Mouse (Mus musculus) gastrocnemius, adult 2 months (tissue): ENCODE measurements around the gene Tango6. TPM values are rescaled to one million over a fixed set of nuclear protein-coding genes. Genes with fewer than 3 reads are reported as not detected.
"Not testable (repeated sequence)": the region's sequence is repeated elsewhere in the genome, so short reads cannot be mapped to it uniquely, and the experiment has no call there.

Experiments used
- DNase-seq: peaks from one replicate; pipeline ENCODE4 v3.0.0; 2022
- H3K27ac ChIP-seq: fragments of 200-600 bp; 2 replicates; pipeline ENCODE4 v1.8.1; 2022; ENCODE audit warnings: mild to moderate bottlenecking
- H3K4me3 ChIP-seq: fragments of 200-600 bp; 2 replicates; pipeline ENCODE4 v1.8.1; 2022; ENCODE audit warnings: mild to moderate bottlenecking, moderate library complexity
- CTCF ChIP-seq: fragments of 200-600 bp; IDR thresholded peaks from 2 replicates; pipeline ENCODE4 v1.8.1; 2022; ENCODE audit warnings: antibody characterized with exemption, mild to moderate bottlenecking, moderate library complexity
- intact Hi-C: fragments of 180-260 bp; cut with DNase I; formaldehyde crosslinking; loops from one replicate; pipeline ENCODE4 v1.15.1; 2025
- total RNA-seq, 2 experiments: library from RNA; stranded (reverse); gene quantifications; 2 replicates each; pipeline ENCODE4 v1.2.3; 2021

Gene Tango6
- total RNA-seq, 2 experiments from 2014 or later, result 12.2 to 12.7 TPM

- Histone ChIP-seq H3K4me3 (no peak overlapping the region), H3K27ac (peak overlapping the region; percentile 58; the same call in 1 of the 2 replicates)
- TF ChIP-seq CTCF, result no peak
- intact Hi-C loops, result loop anchor here (5.0 kb wide), 1 partner anchor 40 kb away; no protein-coding TSS in a partner anchor
- no peak for DNase-seq
These were observed 89.2 kb downstream of the Tango6 start for GRCm38 (mm10) chr8:106772094-106772493.

GRCm38 (mm10) chr8:106772501-106772900, 89.6 kb downstream of the Tango6 start:
- intact Hi-C loops, result loop anchor here (5.0 kb wide), 1 partner anchor 40 kb away; no protein-coding TSS in a partner anchor
- no peak for DNase-seq
- no peak overlapping the region for H3K27ac ChIP-seq

GRCm38 (mm10) chr8:106774567-106775320, 91.9 kb downstream of the Tango6 start:
- Histone ChIP-seq H3K27ac (no peak overlapping the region), H3K4me3 (no peak overlapping the region)
- intact Hi-C loops, result loop anchor here (5.0 kb wide), 1 partner anchor 42 kb away; no protein-coding TSS in a partner anchor
- TF ChIP-seq CTCF, result no peak
- DNase-seq, result no peak

More at GRCm38 (mm10) chr8:106772501-106772900, 89.6 kb downstream of the Tango6 start:
- no peak for TF ChIP-seq CTCF
- no peak overlapping the region for H3K4me3 ChIP-seq

- H3K27ac ChIP-seq, result no peak overlapping the region
- intact Hi-C loops, result no loop called here
These were observed 106.8 kb downstream of the Tango6 start for GRCm38 (mm10) chr8:106789623-106790022.

GRCm38 (mm10) chr8:106794820-106795219, 112.0 kb downstream of the Tango6 start:
- no peak overlapping the region for H3K4me3 ChIP-seq
- H3K27ac ChIP-seq, result no peak overlapping the region
- DNase-seq, result no peak
- intact Hi-C loops, result no loop called here
- no peak for TF ChIP-seq CTCF

More at GRCm38 (mm10) chr8:106789623-106790022, 106.8 kb downstream of the Tango6 start:
- H3K4me3 ChIP-seq, result no peak overlapping the region
- DNase-seq, result no peak
- TF ChIP-seq CTCF, result no peak

- Histone ChIP-seq H3K4me3 (no peak overlapping the region), H3K27ac (no peak overlapping the region; the same call in 1 of the 2 replicates)
- no peak for TF ChIP-seq CTCF
- intact Hi-C loops, result no loop called here
- no peak for DNase-seq
These were observed 117.0 kb downstream of the Tango6 start for GRCm38 (mm10) chr8:106799821-106800220.

- TF ChIP-seq CTCF, result no peak
- intact Hi-C loops, result no loop called here
- DNase-seq, result no peak
- Histone ChIP-seq H3K4me3 (no peak overlapping the region), H3K27ac (peak overlapping the region; percentile 75)
These were observed 118.4 kb downstream of the Tango6 start for GRCm38 (mm10) chr8:106801261-106801660.

GRCm38 (mm10) chr8:106802384-106803137, 119.7 kb downstream of the Tango6 start:
- not testable (repeated sequence) for H3K4me3 ChIP-seq

GRCm38 (mm10) chr8:106805859-106806258, 123.0 kb downstream of the Tango6 start:
- no peak overlapping the region for H3K4me3 ChIP-seq
- no peak for DNase-seq
- intact Hi-C loops, result no loop called here
- peak; percentile 44 for TF ChIP-seq CTCF
- H3K27ac ChIP-seq, result no peak overlapping the region

More at GRCm38 (mm10) chr8:106802384-106803137, 119.7 kb downstream of the Tango6 start:
- intact Hi-C loops, DNase-seq: not testable (repeated sequence)
- H3K27ac ChIP-seq, result peak overlapping the region; percentile 75

- Histone ChIP-seq H3K4me3 (no peak overlapping the region), H3K27ac (no peak overlapping the region)
- no peak for DNase-seq
- no peak for TF ChIP-seq CTCF
- intact Hi-C loops, result no loop called here
These were observed 124.6 kb downstream of the Tango6 start for GRCm38 (mm10) chr8:106807461-106807860.

GRCm38 (mm10) chr8:106809726-106810125, 126.9 kb downstream of the Tango6 start:
- intact Hi-C loops, result no loop called here
- no peak for TF ChIP-seq CTCF
- Histone ChIP-seq H3K4me3 (no peak overlapping the region), H3K27ac (no peak overlapping the region)
- DNase-seq, result no peak

- no peak for TF ChIP-seq CTCF
- intact Hi-C loops, result no loop called here
- DNase-seq, result no peak
- Histone ChIP-seq H3K4me3 (no peak overlapping the region), H3K27ac (no peak overlapping the region)
These were observed 127.5 kb downstream of the Tango6 start for GRCm38 (mm10) chr8:106810406-106810805.

- DNase-seq, result no peak
- TF ChIP-seq CTCF, result no peak
- intact Hi-C loops, result no loop called here
- H3K27ac ChIP-seq, result no peak overlapping the region
- no peak overlapping the region for H3K4me3 ChIP-seq
These were observed 129.7 kb downstream of the Tango6 start for GRCm38 (mm10) chr8:106812560-106812959.
